Mouse (Mus musculus) embryo, embryonic 11 days (tissue): ENCODE data around the gene Hivep2.

Source experiments
- DNase-seq: peaks from one replicate; pipeline ENCODE4 v3.0.0-alpha.2; 2015

Gene Hivep2

DNA sequence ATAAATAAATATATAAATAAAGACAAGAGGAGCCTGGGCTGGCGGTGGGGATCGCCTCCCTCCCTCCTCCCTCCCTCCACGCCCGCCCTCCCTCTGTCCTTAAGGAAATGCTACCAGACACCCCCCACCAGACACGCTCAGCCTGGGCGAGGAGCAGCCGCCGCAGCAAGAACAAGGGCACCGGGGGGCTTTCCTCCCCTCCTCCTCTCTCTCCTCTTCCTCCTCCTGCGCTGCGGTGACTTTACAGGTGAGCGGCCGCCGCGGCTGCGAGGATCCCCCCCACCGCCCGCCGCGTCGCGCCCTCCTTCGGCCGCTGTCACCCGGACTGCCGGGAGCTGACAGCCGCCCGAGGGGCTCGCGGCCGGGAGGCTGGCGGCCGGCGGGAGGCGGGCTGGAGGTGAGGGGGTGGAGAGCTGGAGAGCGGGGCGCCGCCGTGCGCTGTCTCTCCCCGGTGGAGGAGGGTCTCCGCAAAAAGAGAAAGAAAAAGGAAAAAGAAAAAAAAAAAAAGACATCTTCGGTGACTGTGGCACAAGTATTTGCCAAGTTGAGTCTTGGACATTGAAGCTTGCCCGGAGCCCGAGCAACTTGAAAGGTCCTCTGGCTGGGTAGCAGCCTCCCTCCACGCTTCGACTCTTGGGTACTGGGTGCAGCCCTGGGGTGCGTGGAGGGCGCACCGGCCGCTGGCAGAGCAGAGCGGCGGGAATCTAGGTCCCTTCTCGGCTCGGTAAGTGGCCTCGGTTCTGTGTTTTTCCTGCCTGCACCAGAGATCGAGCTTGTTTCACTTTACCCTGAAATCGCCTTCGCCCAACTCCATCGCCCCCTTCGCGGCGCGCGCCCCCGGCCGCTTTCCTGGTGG lies at the start of gene Hivep2:
Gene Hivep2, plus strand, starts transcription at position 102 of the 856 bp plus-strand sequence.
- peak; percentile 70 for DNase-seq

- DNase-seq = peak; percentile 62
These were observed 49.1 kb upstream of the Hivep2 start for GRCm38 (mm10) chr10:13916645-13917342.

DNA sequence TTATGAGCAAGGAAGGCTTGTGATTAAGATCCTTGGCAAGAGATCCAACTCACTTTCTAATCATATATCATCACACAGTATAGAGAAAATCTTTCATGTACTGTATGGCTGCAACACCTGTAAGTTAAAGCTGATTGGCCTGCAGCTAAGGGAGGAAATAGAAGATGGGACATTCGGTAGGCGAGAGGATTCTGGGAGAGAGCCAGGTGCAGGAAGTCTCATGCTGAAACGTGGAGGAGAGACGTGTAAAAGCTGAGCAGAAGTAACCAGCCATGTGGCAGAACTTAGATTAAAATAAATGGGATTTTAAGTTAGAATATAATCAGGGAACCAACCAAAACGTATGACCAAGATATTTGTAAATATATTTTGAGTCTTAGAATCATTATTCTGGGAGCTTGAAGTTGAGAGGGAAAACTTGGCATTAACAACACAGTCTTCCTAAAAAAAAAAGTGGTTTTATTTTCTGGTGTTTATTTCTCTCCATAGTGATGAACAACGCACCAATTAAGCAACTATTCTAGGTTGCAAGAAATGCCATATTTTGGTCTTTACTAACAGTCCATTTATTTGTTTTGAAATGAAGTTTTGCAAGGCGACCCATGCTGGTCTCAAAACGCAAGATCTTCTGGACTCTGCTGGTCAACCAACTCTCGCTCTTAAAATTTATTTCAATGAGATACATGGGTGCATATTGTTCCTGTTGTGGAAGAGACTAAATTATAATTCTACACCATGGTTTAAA lies 44.1 kb upstream of the Hivep2 start:
- DNase-seq = no peak

- DNase-seq = no peak
These were observed 36.6 kb upstream of the Hivep2 start for GRCm38 (mm10) chr10:13929306-13929705.

- DNase-seq = no peak
These were observed 33.7 kb upstream of the Hivep2 start for GRCm38 (mm10) chr10:13932147-13932546.

DNA sequence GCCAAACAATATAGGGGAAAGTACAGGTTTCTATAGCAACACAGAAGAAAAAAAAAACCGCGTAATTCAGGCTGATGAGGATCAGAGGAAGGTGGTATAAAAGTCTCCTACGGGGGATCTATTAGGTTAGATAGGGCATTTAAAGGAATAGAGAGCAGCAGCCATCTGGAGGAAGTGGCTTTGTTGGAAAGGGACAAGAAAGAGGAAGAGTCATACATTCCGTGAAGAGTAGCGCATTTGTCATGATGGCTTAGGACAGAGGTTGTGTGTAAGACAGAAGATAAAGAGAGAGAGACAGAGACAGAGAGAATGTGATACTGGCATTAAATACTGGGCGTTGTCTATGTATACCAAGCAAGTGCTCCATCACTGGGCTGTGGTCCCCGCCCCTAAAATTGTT lies 32.6 kb upstream of the Hivep2 start:
- no peak for DNase-seq

DNA sequence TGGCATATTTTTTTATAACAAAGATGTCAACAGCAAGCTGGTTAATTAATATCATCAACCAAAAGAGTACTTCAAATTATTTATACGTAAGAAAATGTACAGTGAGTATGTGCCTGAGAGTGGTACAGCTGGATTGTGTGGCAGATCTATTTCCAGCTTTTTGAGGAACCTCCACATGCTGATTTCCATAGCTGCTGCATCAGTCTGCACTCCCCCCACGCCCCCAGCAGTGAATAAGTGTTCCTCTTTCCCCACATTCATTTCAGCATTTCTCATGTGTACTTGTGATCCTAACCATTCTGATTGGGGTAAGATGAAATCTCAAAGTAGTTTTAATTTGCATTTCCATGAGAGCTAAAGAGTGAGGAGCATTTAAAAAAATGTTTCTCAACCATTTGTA lies 30.2 kb upstream of the Hivep2 start:
- DNase-seq = no peak

DNA sequence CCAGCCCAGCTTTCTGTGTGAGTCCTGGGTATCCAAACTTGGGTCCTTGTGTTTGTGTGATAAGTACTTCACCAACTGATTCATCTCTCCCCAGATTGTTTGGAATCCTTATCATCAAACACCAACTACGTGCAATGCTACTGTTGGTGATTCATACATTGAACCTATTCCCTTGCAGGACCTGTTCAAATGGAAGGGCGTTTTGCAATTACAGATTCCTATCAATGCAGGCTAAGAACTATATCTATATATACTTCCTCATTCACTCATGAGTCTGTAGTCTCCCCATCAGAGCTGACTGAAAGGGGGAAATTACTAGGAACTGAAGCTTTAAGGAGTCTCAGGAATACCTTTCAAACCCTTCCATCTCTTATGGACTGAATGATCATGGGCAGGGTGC lies 24.5 kb upstream of the Hivep2 start:
- DNase-seq = no peak

- no peak for DNase-seq
These were observed 22.2 kb upstream of the Hivep2 start for GRCm38 (mm10) chr10:13943706-13944105.

GRCm38 (mm10) chr10:13946498-13946897 lies 19.4 kb upstream of the Hivep2 start:
- no peak for DNase-seq

DNA sequence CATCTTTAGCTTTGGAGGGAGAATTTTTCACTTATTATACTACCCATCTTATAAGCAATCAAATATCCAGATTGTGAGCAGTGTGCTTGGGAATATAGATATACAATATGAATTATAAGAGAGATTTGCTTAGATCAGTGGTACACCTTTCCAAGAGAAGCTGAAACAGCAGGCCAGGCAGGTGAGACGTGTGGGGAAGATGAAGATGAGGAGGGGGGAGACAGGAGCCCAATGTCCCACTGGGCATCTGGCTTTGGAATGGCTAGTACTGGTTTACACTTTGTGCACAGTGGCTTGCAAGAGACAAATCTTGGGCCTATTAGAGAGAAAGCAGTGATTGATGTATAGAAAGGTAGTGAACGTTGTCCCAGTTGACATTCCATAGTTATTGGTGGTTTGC lies 2.9 kb upstream of the Hivep2 start:
- DNase-seq = no peak

- peak; percentile 9 for DNase-seq
These were observed 1.9 kb upstream of the Hivep2 start for GRCm38 (mm10) chr10:13963908-13964500.

- DNase-seq = peak; percentile 73
These were observed 1.2 kb upstream of the Hivep2 start for GRCm38 (mm10) chr10:13964501-13965281.

- peak; percentile 92 for DNase-seq
These were observed 430 bp upstream of the Hivep2 start for GRCm38 (mm10) chr10:13965316-13965973.

DNA sequence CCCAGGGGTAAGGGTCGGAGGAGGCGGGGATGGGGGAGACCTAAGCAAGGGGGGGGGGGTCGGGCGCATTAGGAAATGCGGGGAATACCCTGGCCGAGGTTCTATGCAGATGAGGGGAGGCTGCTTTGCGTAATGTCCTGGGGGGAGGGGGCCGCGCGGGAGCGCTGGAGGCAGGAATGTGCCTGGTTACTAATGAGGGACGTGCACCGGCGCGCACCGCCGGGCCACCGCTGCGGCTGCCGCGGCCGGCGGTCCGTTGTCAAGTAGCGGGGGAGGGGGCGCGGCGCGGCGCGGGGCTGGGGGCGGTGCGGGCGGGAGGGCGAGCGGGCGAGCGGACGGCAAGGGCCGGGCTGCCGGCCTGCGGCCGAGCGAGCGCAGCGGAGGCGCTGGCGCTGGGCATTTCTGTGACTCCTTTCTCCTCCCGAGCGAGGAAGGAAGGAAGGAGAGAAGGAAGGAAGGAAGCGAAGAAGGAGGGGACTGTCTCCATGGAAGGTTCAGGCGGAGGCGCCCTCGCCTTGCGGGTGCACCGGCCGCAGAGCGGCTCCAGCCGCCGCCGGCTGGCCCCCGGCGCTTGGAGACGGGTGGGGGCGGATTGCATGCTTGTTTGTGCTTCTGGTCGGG lies 1.1 kb downstream of the Hivep2 start:
- peak; percentile 85 for DNase-seq

DNA sequence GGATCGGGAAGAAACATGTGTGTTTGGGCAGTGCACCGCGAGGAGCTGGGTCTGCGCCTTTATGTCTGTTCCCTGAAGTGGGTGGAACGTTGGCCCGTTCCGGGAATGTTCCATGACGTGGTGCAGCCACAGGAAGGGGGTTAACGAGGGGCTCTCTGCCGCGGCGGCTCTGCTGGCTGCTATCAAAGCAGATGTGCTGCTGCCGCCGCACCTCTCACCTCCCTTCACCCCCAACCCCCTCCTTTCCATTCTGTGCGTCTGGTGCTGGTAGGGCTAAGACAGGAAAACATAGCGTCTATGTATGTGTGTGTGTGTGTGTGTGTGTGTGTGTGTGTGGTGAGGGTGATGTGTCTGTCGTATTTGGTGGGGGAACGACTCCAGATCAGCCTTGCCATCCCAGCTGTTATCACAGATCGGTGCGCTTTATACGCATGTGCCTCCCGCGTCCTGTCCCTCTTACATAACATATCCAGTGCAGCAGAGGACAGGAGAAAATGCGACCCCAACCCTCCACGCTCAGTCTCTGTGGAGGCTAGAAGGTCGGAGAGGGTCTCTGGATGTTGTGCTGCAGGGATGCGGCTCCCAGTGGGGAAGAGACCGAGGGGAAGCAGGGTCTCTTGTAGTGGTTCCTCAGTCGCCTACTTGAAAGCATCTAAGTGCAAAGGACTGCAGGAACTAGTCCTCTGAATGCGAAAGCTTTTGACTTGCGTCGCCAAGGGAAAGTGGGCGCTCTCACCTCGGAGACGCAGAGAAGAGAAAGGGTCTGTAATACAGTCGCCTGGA lies 1.8 kb downstream of the Hivep2 start:
- DNase-seq = peak; percentile 79

GRCm38 (mm10) chr10:13968234-13968555 lies 2.3 kb downstream of the Hivep2 start:
- no peak for DNase-seq

- peak; percentile 72 for DNase-seq
These were observed 3.1 kb downstream of the Hivep2 start for GRCm38 (mm10) chr10:13968989-13969388.

DNA sequence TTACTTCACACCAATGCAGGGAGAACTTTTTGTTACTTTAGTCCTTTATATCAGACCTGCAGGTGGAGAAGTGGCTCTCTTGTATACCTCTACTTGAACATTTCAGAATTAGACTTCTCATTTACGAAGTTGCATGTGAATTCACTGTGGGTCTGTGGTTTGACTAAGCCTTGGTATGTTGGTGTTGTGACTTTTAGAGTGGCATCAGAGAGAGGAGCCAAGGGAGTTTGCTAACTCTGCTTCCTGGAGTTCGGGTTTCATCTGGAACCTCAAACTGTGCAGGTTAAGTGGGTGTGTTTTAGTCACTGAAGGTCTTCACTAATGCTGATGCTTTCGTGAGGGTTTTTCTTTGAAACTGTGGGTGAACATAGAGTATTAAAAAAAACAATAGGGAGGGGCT lies 4.4 kb downstream of the Hivep2 start:
- DNase-seq = no peak

DNA sequence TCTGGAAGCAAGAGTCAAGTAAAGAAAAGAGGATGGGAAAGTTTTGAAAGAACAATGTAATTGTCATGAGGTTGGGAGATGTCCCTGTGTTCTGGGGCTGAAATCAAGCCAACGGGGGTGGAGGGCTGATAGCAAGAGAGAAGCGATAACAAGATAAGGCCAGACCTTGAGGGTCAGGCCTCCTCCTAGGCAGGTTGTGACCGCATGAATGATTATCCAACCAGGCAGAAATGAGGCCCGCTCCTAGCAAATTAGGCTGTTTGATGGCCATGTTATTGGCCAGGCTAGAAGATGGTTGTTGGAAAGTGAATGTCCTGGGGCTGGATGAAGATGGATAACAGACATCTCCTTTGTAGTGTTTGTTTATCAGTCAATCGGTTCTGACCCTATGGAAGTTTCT lies 5.4 kb downstream of the Hivep2 start:
- no peak for DNase-seq
